Mouse (Mus musculus) embryonic fibroblast, embryonic 13.5 days (primary cell): ENCODE results near the gene Ric3.
"Not testable (repeated sequence)": the region's sequence is repeated elsewhere in the genome, so short reads cannot be mapped to it uniquely, and the experiment has no call there.

Source experiments
- CTCF ChIP-seq: IDR thresholded peaks from 2 replicates; pipeline ENCODE4 v1.5.1; 2011; ENCODE audit warnings: mild to moderate bottlenecking, control low read depth, low read length, moderate library complexity, borderline replicate concordance; ENCODE audit not compliant: insufficient read depth
- POLR2A ChIP-seq: IDR thresholded peaks from 2 replicates; pipeline ENCODE4 v1.6.1; 2011; ENCODE audit warnings: low read depth, mild to moderate bottlenecking, control low read depth, low read length, moderate library complexity

DNA sequence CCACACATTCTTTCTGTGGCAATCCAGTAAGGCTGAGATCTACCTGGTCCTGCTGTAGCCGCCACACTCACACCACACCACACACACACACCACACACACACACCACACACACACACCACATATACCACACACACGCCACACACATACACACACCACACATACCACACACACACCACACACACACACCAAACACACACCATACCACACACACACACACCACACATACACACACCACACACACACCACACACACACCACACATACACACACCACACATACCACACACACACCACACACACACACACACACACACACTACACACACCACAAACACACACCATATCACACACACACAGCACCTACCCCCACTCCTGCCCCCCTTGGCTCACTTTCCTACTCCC, 8.2 kb upstream of the Ric3 start:
- TF ChIP-seq POLR2A, CTCF: not testable (repeated sequence)
